Mouse (Mus musculus): ENCODE results near the gene Atp10a. TPM values are rescaled to one million over a fixed set of nuclear protein-coding genes. Genes with fewer than 3 reads are reported as not detected.

Gene Atp10a
- polyA plus RNA-seq, 2 experiments, result 3.0 to 6.6 TPM

- Histone ChIP-seq H3K36me3 (ENCODE audit: control insufficient read depth, insufficient read depth, low read length) (peaks cover 4% of the 10 kb centered on the region; the same call in 1 of the 2 replicates), H3K9me3 (ENCODE audit: control insufficient read depth, low read length) (no peaks in the 10 kb centered on the region), H3K27me3 (ENCODE audit: control insufficient read depth, insufficient read depth, low read length) (no peaks in the 10 kb centered on the region), H3K27ac (replicated peaks; ENCODE audit: low read depth, low read length) (no peak overlapping the region), H3K4me3 (replicated peaks; ENCODE audit: low read length) (no peak overlapping the region), H3K4me1 (ENCODE audit: control insufficient read depth, insufficient read depth, low read length) (no peaks in the 10 kb centered on the region), H3K4me2 (replicated peaks; ENCODE audit: low read depth, low read length, severe bottlenecking) (no peak overlapping the region), H3K9ac (ENCODE audit: low read depth, low read length, severe bottlenecking) (no peak overlapping the region)
- no peak for DNase-seq (ENCODE audit: low spot score)
- no peak for ATAC-seq (ENCODE audit: low FRiP score, low read depth)
- TF ChIP-seq POLR2A (IDR thresholded peaks at IDR 0.05; ENCODE audit: borderline replicate concordance, extremely low read depth, insufficient read depth, insufficient read length), result no peak
- WGBS, result 88% methylated on average over 6 of the region's 6 CpGs
Measured at GRCm38 (mm10) chr7:58797281-58797680, 141.3 kb downstream of the Atp10a start.

GRCm38 (mm10) chr7:58800916-58801315 lies 144.9 kb downstream of the Atp10a start:
- Histone ChIP-seq H3K27ac (replicated peaks; ENCODE audit: low read depth, low read length) (no peak overlapping the region), H3K27me3 (ENCODE audit: control insufficient read depth, insufficient read depth, low read length) (no peaks in the 10 kb centered on the region), H3K4me3 (replicated peaks; ENCODE audit: low read length) (no peak overlapping the region), H3K9ac (ENCODE audit: low read depth, low read length, severe bottlenecking) (no peak overlapping the region), H3K36me3 (ENCODE audit: control insufficient read depth, insufficient read depth, low read length) (peaks cover 4% of the 10 kb centered on the region; the same call in 1 of the 2 replicates), H3K4me1 (ENCODE audit: control insufficient read depth, insufficient read depth, low read length) (no peaks in the 10 kb centered on the region), H3K4me2 (replicated peaks; ENCODE audit: low read depth, low read length, severe bottlenecking) (no peak overlapping the region), H3K9me3 (ENCODE audit: control insufficient read depth, low read length) (no peaks in the 10 kb centered on the region)
- no peak for TF ChIP-seq POLR2A (IDR thresholded peaks at IDR 0.05; ENCODE audit: borderline replicate concordance, extremely low read depth, insufficient read depth, insufficient read length)
- 78% methylated on average over 7 of the region's 7 CpGs for WGBS
- ATAC-seq (ENCODE audit: low FRiP score, low read depth), result no peak
- DNase-seq (ENCODE audit: low spot score), result no peak

- no peak overlapping the region for H3K9ac ChIP-seq (ENCODE audit: low read depth, low read length, severe bottlenecking)
- no peak for DNase-seq (ENCODE audit: low spot score)
- H3K9me3 ChIP-seq (ENCODE audit: control insufficient read depth, low read length), result no peaks in the 10 kb centered on the region
- H3K36me3 ChIP-seq (ENCODE audit: control insufficient read depth, insufficient read depth, low read length), result peaks cover 4% of the 10 kb centered on the region; the same call in 1 of the 2 replicates
- no peak overlapping the region for H3K4me2 ChIP-seq (replicated peaks; ENCODE audit: low read depth, low read length, severe bottlenecking)
- 83% methylated on average over 2 of the region's 2 CpGs for WGBS
- H3K27me3 ChIP-seq (ENCODE audit: control insufficient read depth, insufficient read depth, low read length), result no peaks in the 10 kb centered on the region
- no peaks in the 10 kb centered on the region for H3K4me1 ChIP-seq (ENCODE audit: control insufficient read depth, insufficient read depth, low read length)
- no peak for ATAC-seq (ENCODE audit: low FRiP score, low read depth)
- no peak overlapping the region for H3K4me3 ChIP-seq (replicated peaks; ENCODE audit: low read length)
- TF ChIP-seq POLR2A (IDR thresholded peaks at IDR 0.05; ENCODE audit: borderline replicate concordance, extremely low read depth, insufficient read depth, insufficient read length), result no peak
- no peak overlapping the region for H3K27ac ChIP-seq (replicated peaks; ENCODE audit: low read depth, low read length)
Measured at GRCm38 (mm10) chr7:58801791-58802190, 145.8 kb downstream of the Atp10a start.

GRCm38 (mm10) chr7:58822147-58822681 lies 166.2 kb downstream of the Atp10a start:
- H3K4me1 ChIP-seq (ENCODE audit: control insufficient read depth, insufficient read depth, low read length), result no peaks in the 10 kb centered on the region
- no peak overlapping the region for H3K4me3 ChIP-seq (replicated peaks; ENCODE audit: low read length)
- ATAC-seq (ENCODE audit: low FRiP score, low read depth), result no peak
- H3K4me2 ChIP-seq (replicated peaks; ENCODE audit: low read depth, low read length, severe bottlenecking), result no peak overlapping the region
- no peaks in the 10 kb centered on the region for H3K9me3 ChIP-seq (ENCODE audit: control insufficient read depth, low read length)
- H3K27me3 ChIP-seq (ENCODE audit: control insufficient read depth, insufficient read depth, low read length), result no peaks in the 10 kb centered on the region
- WGBS, result 65% methylated on average over 6 of the region's 6 CpGs
- 0 out of 2 replicates have a peak, but pooled peaks cover 4% of the 10 kb centered on the region for H3K36me3 ChIP-seq (ENCODE audit: control insufficient read depth, insufficient read depth, low read length)
- no peak for DNase-seq (ENCODE audit: low spot score)
- TF ChIP-seq POLR2A (IDR thresholded peaks at IDR 0.05; ENCODE audit: borderline replicate concordance, extremely low read depth, insufficient read depth, insufficient read length), result no peak
- no peak overlapping the region for H3K27ac ChIP-seq (replicated peaks; ENCODE audit: low read depth, low read length)
- no peak overlapping the region for H3K9ac ChIP-seq (ENCODE audit: low read depth, low read length, severe bottlenecking)

- no peaks in the 10 kb centered on the region for H3K9me3 ChIP-seq (ENCODE audit: control insufficient read depth, low read length)
- no peak overlapping the region for H3K4me2 ChIP-seq (replicated peaks; ENCODE audit: low read depth, low read length, severe bottlenecking)
- DNase-seq (ENCODE audit: low spot score) (no peak), ATAC-seq (ENCODE audit: low FRiP score, low read depth) (no peak)
- no peak overlapping the region for H3K9ac ChIP-seq (ENCODE audit: low read depth, low read length, severe bottlenecking)
- H3K4me3 ChIP-seq (replicated peaks; ENCODE audit: low read length), result no peak overlapping the region
- H3K27me3 ChIP-seq (ENCODE audit: control insufficient read depth, insufficient read depth, low read length), result no peaks in the 10 kb centered on the region
- H3K4me1 ChIP-seq (ENCODE audit: control insufficient read depth, insufficient read depth, low read length), result no peaks in the 10 kb centered on the region
- H3K36me3 ChIP-seq (ENCODE audit: control insufficient read depth, insufficient read depth, low read length), result 0 out of 2 replicates have a peak, but pooled peaks cover 15% of the 10 kb centered on the region
- no peak overlapping the region for H3K27ac ChIP-seq (replicated peaks; ENCODE audit: low read depth, low read length)
- no peak for TF ChIP-seq POLR2A (IDR thresholded peaks at IDR 0.05; ENCODE audit: borderline replicate concordance, extremely low read depth, insufficient read depth, insufficient read length)
- WGBS, result 90% methylated on average over 3 of the region's 3 CpGs
Measured at GRCm38 (mm10) chr7:58824686-58825085, 168.7 kb downstream of the Atp10a start.

Data from limb, embryonic 14.5 days (tissue).